Mouse (Mus musculus) lung, embryonic 15.5 days (tissue): ENCODE results near the gene Shroom3. TPM values are rescaled to one million over a fixed set of nuclear protein-coding genes. Genes with fewer than 3 reads are reported as not detected.

Experiments used
- ATAC-seq: fragments of 200-750 bp; cut with Nextera tagmentation; 2 replicates; pipeline ENCODE4 v1.8.0; 2017; ENCODE audit warnings: moderate number of reproducible peaks, borderline replicate concordance; ENCODE audit not compliant: low FRiP score, low TSS enrichment; ENCODE audit errors: extremely low read depth
- H3K27ac ChIP-seq: fragments of 300-500 bp; sonication (generic); 2 replicates; pipeline ENCODE4 v1.5.1; 2015; ENCODE audit warnings: moderate library complexity, mild to moderate bottlenecking, inconsistent platforms
- H3K27me3 ChIP-seq: fragments of 300-500 bp; sonication (generic); 2 replicates; pipeline ENCODE4 v1.6.1; 2015; ENCODE audit warnings: inconsistent platforms
- H3K36me3 ChIP-seq: fragments of 300-500 bp; sonication (generic); 2 replicates; pipeline ENCODE4 v1.6.1; 2015; ENCODE audit warnings: inconsistent platforms
- H3K4me1 ChIP-seq: fragments of 300-500 bp; sonication (generic); 2 replicates; pipeline ENCODE4 v1.6.1; 2015; ENCODE audit warnings: inconsistent platforms
- H3K4me2 ChIP-seq: fragments of 300-500 bp; sonication (generic); 2 replicates; pipeline ENCODE4 v1.6.1; 2015; ENCODE audit warnings: inconsistent platforms, mild to moderate bottlenecking, moderate library complexity
- H3K4me3 ChIP-seq: fragments of 300-500 bp; sonication (generic); 2 replicates; pipeline ENCODE4 v1.5.1; 2015; ENCODE audit warnings: mild to moderate bottlenecking, inconsistent platforms
- H3K9ac ChIP-seq: fragments of 300-500 bp; sonication (generic); 2 replicates; pipeline ENCODE4 v1.6.1; 2015; ENCODE audit warnings: inconsistent platforms
- H3K9me3 ChIP-seq: fragments of 300-500 bp; sonication (generic); 2 replicates; pipeline ENCODE4 v1.6.1; 2016; ENCODE audit warnings: inconsistent platforms
- WGBS: fragments of 180-500 bp; shearing (Covaris S2); methylation state at CpG from one replicate; pipeline ENCODE4 v1.1.7; 2015; 5-methylcytosine and 5-hydroxymethylcytosine counted together
- polyA plus RNA-seq: library from polyadenylated mRNA; unstranded; fragments of >200 nt; fragmentation: Nextera tagmentation; extraction: Ambion mirVana; gene quantifications from 2 replicates; pipeline ENCODE4 v1.2.1, GENCODE M21; 2015

Gene Shroom3
- polyA plus RNA-seq, 1 experiment from 2014 or later = 5.3 TPM

- Histone ChIP-seq H3K27ac (no peak overlapping the region), H3K9me3 (no peaks in the 10 kb centered on the region), H3K36me3 (no peaks in the 10 kb centered on the region), H3K4me3 (no peak overlapping the region), H3K9ac (no peak overlapping the region), H3K27me3 (no peaks in the 10 kb centered on the region), H3K4me1 (peaks cover 7% of the 10 kb centered on the region), H3K4me2 (no peak overlapping the region)
- WGBS = 21% methylated on average over 6 of the region's 6 CpGs
- ATAC-seq = peak; percentile 46; the same call in 1 of the 2 replicates
These were observed 101.0 kb downstream of the Shroom3 start for GRCm38 (mm10) chr5:92784037-92784860.

GRCm38 (mm10) chr5:92785870-92786436 is 102.7 kb downstream of the Shroom3 start:
- no peak for ATAC-seq
- Histone ChIP-seq H3K9me3 (no peaks in the 10 kb centered on the region), H3K27ac (no peak overlapping the region), H3K4me2 (no peak overlapping the region), H3K27me3 (no peaks in the 10 kb centered on the region), H3K4me3 (no peak overlapping the region), H3K9ac (no peak overlapping the region), H3K4me1 (peaks cover 7% of the 10 kb centered on the region), H3K36me3 (no peaks in the 10 kb centered on the region)
- 80% methylated on average over 11 of the region's 11 CpGs for WGBS

GRCm38 (mm10) chr5:92788990-92789389 is 105.8 kb downstream of the Shroom3 start:
- Histone ChIP-seq H3K9ac (no peak overlapping the region), H3K9me3 (no peaks in the 10 kb centered on the region), H3K4me2 (no peak overlapping the region), H3K27ac (no peak overlapping the region), H3K27me3 (no peaks in the 10 kb centered on the region), H3K36me3 (no peaks in the 10 kb centered on the region), H3K4me3 (no peak overlapping the region), H3K4me1 (peaks cover 7% of the 10 kb centered on the region)
- 37% methylated on average over 8 of the region's 8 CpGs for WGBS
- no peak for ATAC-seq

- no peak for ATAC-seq
- Histone ChIP-seq H3K9ac (no peak overlapping the region), H3K27ac (no peak overlapping the region)
These were observed 113.1 kb downstream of the Shroom3 start for GRCm38 (mm10) chr5:92796089-92796990.

GRCm38 (mm10) chr5:92797981-92798380 is 114.7 kb downstream of the Shroom3 start:
- no peaks in the 10 kb centered on the region for H3K27me3 ChIP-seq
- H3K4me2 ChIP-seq = no peak overlapping the region
- H3K9me3 ChIP-seq = no peaks in the 10 kb centered on the region
- no peak for ATAC-seq
- no peak overlapping the region for H3K9ac ChIP-seq
- H3K4me3 ChIP-seq = no peak overlapping the region
- no peaks in the 10 kb centered on the region for H3K36me3 ChIP-seq
- H3K4me1 ChIP-seq = no peaks in the 10 kb centered on the region
- 80% methylated on average over 3 of the region's 3 CpGs for WGBS
- H3K27ac ChIP-seq = no peak overlapping the region

More at GRCm38 (mm10) chr5:92796089-92796990, 113.1 kb downstream of the Shroom3 start:
- Histone ChIP-seq H3K4me2 (no peak overlapping the region), H3K27me3 (no peaks in the 10 kb centered on the region), H3K4me1 (no peaks in the 10 kb centered on the region), H3K4me3 (no peak overlapping the region), H3K9me3 (no peaks in the 10 kb centered on the region), H3K36me3 (no peaks in the 10 kb centered on the region)
- 30% methylated on average over 11 of the region's 11 CpGs for WGBS

- H3K4me2 ChIP-seq = no peak overlapping the region
- no peak for ATAC-seq
- H3K4me1 ChIP-seq = peaks cover 13% of the 10 kb centered on the region
- H3K9ac ChIP-seq = no peak overlapping the region
- H3K36me3 ChIP-seq = no peaks in the 10 kb centered on the region
- WGBS = 42% methylated on average over 7 of the region's 7 CpGs
- no peak overlapping the region for H3K27ac ChIP-seq
- no peak overlapping the region for H3K4me3 ChIP-seq
- no peaks in the 10 kb centered on the region; the same call in 1 of the 2 replicates for H3K27me3 ChIP-seq
- no peaks in the 10 kb centered on the region for H3K9me3 ChIP-seq
These were observed 121.1 kb downstream of the Shroom3 start for GRCm38 (mm10) chr5:92804379-92804778.

- Histone ChIP-seq H3K27me3 (peaks cover 3% of the 10 kb centered on the region; the same call in 1 of the 2 replicates), H3K27ac (peak overlapping the region; percentile 81), H3K4me3 (peak overlapping the region; percentile 26), H3K36me3 (no peaks in the 10 kb centered on the region), H3K4me2 (peak overlapping the region; percentile 48), H3K9ac (peak overlapping the region; percentile 25; the same call in 1 of the 2 replicates), H3K9me3 (no peaks in the 10 kb centered on the region), H3K4me1 (peaks cover 43% of the 10 kb centered on the region)
- ATAC-seq = peak; percentile 84
- 8% methylated on average over 28 of the region's 28 CpGs for WGBS
These were observed 125.5 kb downstream of the Shroom3 start for GRCm38 (mm10) chr5:92808503-92809415.

- H3K27me3 ChIP-seq = peaks cover 3% of the 10 kb centered on the region; the same call in 1 of the 2 replicates
- peak overlapping the region; percentile 81 for H3K27ac ChIP-seq
- no peak for ATAC-seq
- no peak overlapping the region for H3K9ac ChIP-seq
- H3K9me3 ChIP-seq = no peaks in the 10 kb centered on the region
- H3K4me3 ChIP-seq = peak overlapping the region; percentile 26
- H3K4me1 ChIP-seq = peaks cover 40% of the 10 kb centered on the region
- 26% methylated on average over 13 of the region's 13 CpGs for WGBS
- H3K4me2 ChIP-seq = peak overlapping the region; percentile 48
- no peaks in the 10 kb centered on the region for H3K36me3 ChIP-seq
These were observed 126.1 kb downstream of the Shroom3 start for GRCm38 (mm10) chr5:92809416-92809750.

GRCm38 (mm10) chr5:92810922-92811533 is 127.8 kb downstream of the Shroom3 start:
- no peaks in the 10 kb centered on the region for H3K9me3 ChIP-seq
- no peak overlapping the region for H3K4me3 ChIP-seq
- 14% methylated on average over 9 of the region's 9 CpGs for WGBS
- no peak overlapping the region for H3K9ac ChIP-seq
- no peaks in the 10 kb centered on the region for H3K36me3 ChIP-seq
- H3K27me3 ChIP-seq = peaks cover 3% of the 10 kb centered on the region; the same call in 1 of the 2 replicates
- H3K4me1 ChIP-seq = peaks cover 40% of the 10 kb centered on the region
- peak overlapping the region; percentile 63 for H3K27ac ChIP-seq
- peak overlapping the region; percentile 48 for H3K4me2 ChIP-seq
- 0 out of 2 replicates have a peak, but pooled peaks have one; percentile 29 for ATAC-seq

GRCm38 (mm10) chr5:92811761-92812160 is 128.5 kb downstream of the Shroom3 start:
- peaks cover 3% of the 10 kb centered on the region; the same call in 1 of the 2 replicates for H3K27me3 ChIP-seq
- H3K9me3 ChIP-seq = no peaks in the 10 kb centered on the region
- no peak for ATAC-seq
- peak overlapping the region; percentile 77 for H3K27ac ChIP-seq
- H3K4me3 ChIP-seq = no peak overlapping the region
- peaks cover 40% of the 10 kb centered on the region for H3K4me1 ChIP-seq
- WGBS = 37% methylated on average over 7 of the region's 7 CpGs
- no peak overlapping the region for H3K9ac ChIP-seq
- H3K4me2 ChIP-seq = peak overlapping the region; percentile 31
- no peaks in the 10 kb centered on the region for H3K36me3 ChIP-seq
